Mouse (Mus musculus): ENCODE measurements around the gene 4930404N11Rik.

Gene 4930404N11Rik

GRCm38 (mm10) chr10:81340551-81341332 lies 24.9 kb downstream of the 4930404N11Rik start:
- in situ Hi-C loops (cut with MboI; ENCODE audit: unreplicated experiment in 2 of 2), result loop anchor here (5.0 kb wide), 2 partner anchors 48 to 53 kb away; partner anchors contain the start of genes Pip5k1c (in 1 of the 2) and Tjp3 (in 1 of the 2)

GRCm38 (mm10) chr10:81336558-81336957 lies 29.1 kb downstream of the 4930404N11Rik start:
- in situ Hi-C loops (cut with MboI; ENCODE audit: unreplicated experiment in 2 of 2), result no loop called here

GRCm38 (mm10) chr10:81335393-81336340 lies 29.9 kb downstream of the 4930404N11Rik start:
- in situ Hi-C loops (cut with MboI; ENCODE audit: unreplicated experiment in 2 of 2), result no loop called here

- in situ Hi-C loops (cut with MboI; ENCODE audit: unreplicated experiment in 2 of 2), result no loop called here
These were observed 31.3 kb downstream of the 4930404N11Rik start for GRCm38 (mm10) chr10:81334324-81334723.

- in situ Hi-C loops (cut with MboI; ENCODE audit: unreplicated experiment in 2 of 2), result no loop called here
These were observed 33.3 kb downstream of the 4930404N11Rik start for GRCm38 (mm10) chr10:81332277-81332676.

GRCm38 (mm10) chr10:81330007-81330406 lies 35.6 kb downstream of the 4930404N11Rik start:
- in situ Hi-C loops (cut with MboI; ENCODE audit: unreplicated experiment in 2 of 2), result no loop called here

- in situ Hi-C loops (cut with MboI; ENCODE audit: unreplicated experiment in 2 of 2), result no loop called here
These were observed 36.2 kb downstream of the 4930404N11Rik start for GRCm38 (mm10) chr10:81329194-81329975.

- in situ Hi-C loops (cut with MboI; ENCODE audit: unreplicated experiment in 2 of 2), result no loop called here
These were observed 37.2 kb downstream of the 4930404N11Rik start, which contains the start of gene Tbxa2r for GRCm38 (mm10) chr10:81328386-81328785. Gene Tbxa2r, plus strand, starts transcription at chr10:81328731.

- in situ Hi-C loops (cut with MboI; ENCODE audit: unreplicated experiment in 2 of 2), result no loop called here
These were observed 37.7 kb downstream of the 4930404N11Rik start for GRCm38 (mm10) chr10:81327959-81328358.

GRCm38 (mm10) chr10:81326858-81327257 lies 38.8 kb downstream of the 4930404N11Rik start:
- in situ Hi-C loops (cut with MboI; ENCODE audit: unreplicated experiment in 2 of 2), result no loop called here

- in situ Hi-C loops (cut with MboI; ENCODE audit: unreplicated experiment in 2 of 2), result no loop called here
These were observed 39.8 kb downstream of the 4930404N11Rik start for GRCm38 (mm10) chr10:81325781-81326180.

GRCm38 (mm10) chr10:81325176-81325575 lies 40.4 kb downstream of the 4930404N11Rik start:
- in situ Hi-C loops (cut with MboI; ENCODE audit: unreplicated experiment in 2 of 2), result no loop called here

GRCm38 (mm10) chr10:81323791-81324530 lies 41.7 kb downstream of the 4930404N11Rik start:
- in situ Hi-C loops (cut with MboI; ENCODE audit: unreplicated experiment in 2 of 2), result no loop called here

- in situ Hi-C loops (cut with MboI; ENCODE audit: unreplicated experiment in 2 of 2), result no loop called here
These were observed 42.4 kb downstream of the 4930404N11Rik start for GRCm38 (mm10) chr10:81323141-81323775.

GRCm38 (mm10) chr10:81322444-81322843 lies 43.2 kb downstream of the 4930404N11Rik start:
- in situ Hi-C loops (cut with MboI; ENCODE audit: unreplicated experiment in 2 of 2), result no loop called here

GRCm38 (mm10) chr10:81321436-81321835 lies 44.2 kb downstream of the 4930404N11Rik start:
- in situ Hi-C loops (cut with MboI; ENCODE audit: unreplicated experiment in 2 of 2), result no loop called here

- in situ Hi-C loops (cut with MboI; ENCODE audit: unreplicated experiment in 2 of 2), result no loop called here
These were observed 44.9 kb downstream of the 4930404N11Rik start, which contains the start of gene Cactin for GRCm38 (mm10) chr10:81320550-81321347. Gene Cactin, plus strand, starts transcription at chr10:81321103.

Data from v-Abl transformed pro-B cells (cell line).